Mouse (Mus musculus): ENCODE results near the gene Hlcs.

DNA sequence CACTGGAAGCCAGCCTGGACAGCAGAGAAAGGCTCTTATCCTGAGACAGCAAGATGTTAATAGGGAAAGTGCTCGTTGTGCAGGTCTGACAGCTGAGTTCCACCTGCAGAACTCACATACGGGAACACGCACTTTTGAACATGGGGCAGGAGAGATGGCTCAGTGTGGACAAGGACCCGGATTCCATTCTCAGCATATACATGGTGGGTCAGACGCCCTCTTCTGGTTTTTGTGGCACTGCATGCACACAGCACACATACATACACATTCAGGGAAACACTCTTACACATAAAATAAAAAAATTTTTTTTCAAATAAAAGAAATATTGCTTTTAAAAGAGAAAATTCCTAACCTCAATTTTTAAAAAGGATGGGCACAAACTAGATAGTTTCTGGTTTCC, 11.7 kb downstream of the Hlcs start:
- TF ChIP-seq CTCF (IDR thresholded peaks at IDR 0.05; ENCODE audit: control insufficient read depth, insufficient read depth, insufficient replicate concordance, low read depth, low read length) (no peak), POLR2A (IDR thresholded peaks at IDR 0.05; ENCODE audit: control insufficient read depth, low read depth, low read length) (no peak)
